Mouse (Mus musculus): ENCODE measurements at regions not wholly inside any gene's neighbourhood (a gene's known extent, or its start where the extent isn't known, plus 50 kb on each side); places are given as distances from the start of the nearest gene placed in this dataset.

DNA sequence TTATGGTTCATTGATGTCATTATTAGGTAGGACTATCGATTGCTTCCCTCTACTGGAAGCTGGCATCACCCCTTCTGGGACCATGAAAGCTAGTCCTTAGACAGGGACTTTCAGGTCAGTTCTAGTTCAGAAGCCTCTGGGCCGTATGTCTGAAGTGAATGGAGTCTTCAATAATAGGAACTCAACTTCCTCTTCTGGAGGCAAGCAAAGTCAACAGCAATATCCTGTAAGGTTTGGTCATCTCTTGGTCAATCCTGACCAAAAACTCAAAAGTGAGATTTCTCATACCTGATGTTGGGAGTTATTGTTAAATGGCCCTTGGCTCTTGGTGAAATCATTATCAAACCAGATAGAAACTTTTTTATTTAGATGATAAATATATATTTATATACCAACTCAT lies 2377.6 kb upstream of the Gm7489 start:
- TF ChIP-seq KAT2A (conservative IDR thresholded peaks at IDR 0.05; ENCODE audit: low read depth, low read length), result no peak
- no peak for TF ChIP-seq POLR2A (IDR thresholded peaks at IDR 0.05; ENCODE audit: control insufficient read depth in 1 of 2, insufficient read depth in 1 of 2, low read depth in 1 of 2, low read length in 2 of 2, poor library complexity in 1 of 2)
- TF ChIP-seq CTCF (IDR thresholded peaks at IDR 0.05 in 2 of 3, conservative IDR thresholded peaks at IDR 0.05 in 1 of 3; ENCODE audit: control insufficient read depth in 1 of 3, insufficient read depth in 1 of 3, low read depth in 2 of 3, low read length in 3 of 3, poor library complexity in 1 of 3, severe bottlenecking in 1 of 3), result no peak
- no peak for TF ChIP-seq POLR2AphosphoS2 (IDR thresholded peaks at IDR 0.05; ENCODE audit: low read length)
- no peak for TF ChIP-seq GATA1 (IDR thresholded peaks at IDR 0.05; ENCODE audit: low read depth, low read length)
- no peak for TF ChIP-seq CHD1 (IDR thresholded peaks at IDR 0.05; ENCODE audit: low read depth, low read length)
- TF ChIP-seq TAL1 (IDR thresholded peaks at IDR 0.05; ENCODE audit: low read length), result no peak
- no peak for TF ChIP-seq TBP (IDR thresholded peaks at IDR 0.05; ENCODE audit: low read depth, low read length)
- TF ChIP-seq ZNF384 (IDR thresholded peaks at IDR 0.05; ENCODE audit: low read depth, low read length), result no peak
- TF ChIP-seq ZMIZ1 (IDR thresholded peaks at IDR 0.05; ENCODE audit: low read depth, low read length), result no peak
